Mouse (Mus musculus) gastrocnemius, postnatal 25 days (tissue): Measurements from ENCODE around the gene Rd3. TPM values are rescaled to one million over a fixed set of nuclear protein-coding genes. Genes with fewer than 3 reads are reported as not detected.

Experiments
- DNase-seq: peaks from one replicate; pipeline ENCODE4 v3.0.0; 2022
- long read RNA-seq, 2 experiments: library from polyadenylated mRNA; stranded (forward); transcript quantifications; one replicate each; pipeline ENCODE4 v2.0.0; 2021
- total RNA-seq, 2 experiments: library from RNA; stranded (reverse); gene quantifications; 1 replicate in 1 of 2; 2 replicates in 1 of 2; pipeline ENCODE4 v1.2.3; 2021

Rd3 gene
- total RNA-seq = under 1 TPM in 1 of 2 experiments, not detected in 1; 0.15 TPM
- long read RNA-seq, experiment 1 = 0 reads
- long read RNA-seq, experiment 2 = 0 reads

DNA sequence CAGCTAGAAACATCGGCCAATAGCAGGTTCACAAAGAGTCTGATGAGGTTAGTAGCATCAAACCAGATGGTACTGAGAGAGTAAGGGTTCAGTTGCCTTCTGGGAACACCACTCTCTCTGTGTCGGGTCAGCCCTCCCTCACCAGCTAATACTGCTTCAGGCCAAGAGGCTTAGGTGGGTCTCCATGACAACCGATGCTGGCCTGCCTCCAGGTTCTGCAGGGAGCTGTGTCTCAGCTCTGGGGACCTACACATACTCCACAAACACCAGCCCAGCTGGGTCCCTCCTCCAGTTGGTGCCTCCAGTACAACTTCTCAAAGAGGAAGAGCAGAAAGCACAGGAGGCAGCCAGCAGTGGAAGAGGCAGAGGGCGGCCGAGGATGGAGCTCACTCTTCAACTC lies at the start of gene Rd3:
Gene Rd3 (plus strand): TSS at position 184 of the 400 bp plus-strand sequence.
- no peak for DNase-seq

DNA sequence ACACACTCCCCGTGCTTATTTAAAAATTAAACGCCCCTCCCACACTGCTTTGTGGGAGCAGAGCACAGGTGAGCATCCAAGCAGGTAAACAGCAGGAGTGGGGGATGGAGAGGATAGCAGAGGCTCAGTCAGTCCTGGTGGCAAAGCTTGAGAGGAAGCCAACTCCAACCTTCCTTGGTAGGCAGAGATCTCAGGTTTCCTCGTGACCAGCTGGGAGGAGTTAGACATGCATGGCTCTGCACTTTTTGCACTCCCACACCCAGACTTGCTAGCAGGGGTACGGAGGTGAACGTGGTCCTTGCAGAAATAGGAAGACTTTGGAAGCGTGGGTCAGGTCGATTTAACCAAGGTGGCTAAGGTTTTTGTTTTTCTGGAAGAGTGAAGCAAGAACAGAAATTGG lies 48.8 kb upstream of the Rd3 start:
- no peak for DNase-seq

DNA sequence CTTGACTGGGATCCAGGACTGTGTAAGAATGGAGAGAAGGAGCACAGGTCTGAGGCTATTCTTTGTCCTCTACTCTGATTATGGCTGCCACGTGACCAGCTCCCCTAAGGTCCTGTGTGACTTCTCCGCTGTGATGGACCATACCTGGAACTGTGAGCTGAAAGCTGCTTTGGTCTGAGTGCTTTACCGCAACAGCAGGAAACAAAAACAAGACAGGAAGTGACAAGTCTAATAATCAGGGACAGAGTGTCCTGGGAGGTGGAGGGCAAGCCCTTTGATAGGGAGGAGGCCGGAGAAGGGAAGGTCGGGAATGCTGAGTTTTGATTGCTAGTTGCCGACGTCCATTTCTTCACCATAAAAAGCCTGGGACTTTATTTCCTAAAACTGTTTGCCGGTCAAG lies 48.1 kb upstream of the Rd3 start:
- no peak for DNase-seq

DNA sequence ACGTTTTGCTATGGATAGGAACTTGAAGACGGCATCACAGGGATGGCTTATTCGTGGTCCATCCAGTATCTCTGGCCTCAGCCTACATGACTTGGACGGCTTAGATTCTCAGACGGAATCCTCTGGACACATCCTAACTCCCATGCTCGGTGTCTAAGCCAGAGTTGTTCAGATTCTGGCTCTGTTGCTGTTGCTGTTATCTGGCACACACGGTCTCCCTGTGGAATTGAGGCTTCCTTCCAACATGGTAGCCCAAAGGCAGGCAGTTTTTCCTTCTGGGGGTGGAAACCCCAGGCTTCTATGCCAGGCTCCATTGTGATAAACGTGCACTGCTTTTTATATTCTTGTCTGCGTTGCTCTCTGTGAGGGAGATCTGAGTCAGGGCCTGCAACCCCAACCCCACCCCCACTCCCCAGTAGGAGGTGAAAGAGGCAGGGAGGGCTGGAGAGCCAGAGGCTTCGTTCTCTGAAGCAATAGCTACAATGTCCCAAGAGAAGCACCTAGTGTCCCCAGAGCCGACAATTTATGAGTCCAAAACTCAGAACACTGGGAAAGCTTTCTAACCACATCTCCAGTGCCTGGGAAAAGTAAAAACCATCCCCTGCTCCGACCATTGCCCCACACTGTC lies 47.2 kb upstream of the Rd3 start:
- DNase-seq = no peak

DNA sequence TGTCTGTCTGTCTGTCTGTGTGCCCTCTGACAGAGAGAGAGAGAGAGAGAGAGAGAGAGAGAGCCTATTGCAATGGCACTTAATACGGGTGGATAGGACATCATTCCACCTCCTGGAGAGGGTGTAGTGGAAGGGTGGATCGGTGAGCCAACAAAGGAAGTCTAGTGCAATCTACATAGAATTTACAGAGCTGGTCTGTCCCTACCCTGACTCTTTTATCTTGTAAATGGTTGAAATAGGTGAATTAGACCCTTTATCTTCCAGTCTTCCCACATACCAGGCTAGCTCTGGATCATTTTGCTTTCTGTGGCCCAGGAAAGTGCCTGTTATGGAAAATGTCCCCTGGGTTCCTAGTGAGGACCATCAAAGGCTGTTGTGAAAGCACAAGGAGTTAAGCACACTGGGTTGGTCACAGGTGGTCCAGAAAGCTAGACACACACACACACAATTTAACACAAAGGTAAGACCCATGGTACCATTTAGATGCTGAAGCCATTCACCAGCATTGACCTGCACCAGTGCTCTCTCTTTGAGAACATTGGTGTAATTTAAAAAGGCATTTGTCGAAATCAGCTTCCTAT lies 46.6 kb upstream of the Rd3 start:
- no peak for DNase-seq

DNA sequence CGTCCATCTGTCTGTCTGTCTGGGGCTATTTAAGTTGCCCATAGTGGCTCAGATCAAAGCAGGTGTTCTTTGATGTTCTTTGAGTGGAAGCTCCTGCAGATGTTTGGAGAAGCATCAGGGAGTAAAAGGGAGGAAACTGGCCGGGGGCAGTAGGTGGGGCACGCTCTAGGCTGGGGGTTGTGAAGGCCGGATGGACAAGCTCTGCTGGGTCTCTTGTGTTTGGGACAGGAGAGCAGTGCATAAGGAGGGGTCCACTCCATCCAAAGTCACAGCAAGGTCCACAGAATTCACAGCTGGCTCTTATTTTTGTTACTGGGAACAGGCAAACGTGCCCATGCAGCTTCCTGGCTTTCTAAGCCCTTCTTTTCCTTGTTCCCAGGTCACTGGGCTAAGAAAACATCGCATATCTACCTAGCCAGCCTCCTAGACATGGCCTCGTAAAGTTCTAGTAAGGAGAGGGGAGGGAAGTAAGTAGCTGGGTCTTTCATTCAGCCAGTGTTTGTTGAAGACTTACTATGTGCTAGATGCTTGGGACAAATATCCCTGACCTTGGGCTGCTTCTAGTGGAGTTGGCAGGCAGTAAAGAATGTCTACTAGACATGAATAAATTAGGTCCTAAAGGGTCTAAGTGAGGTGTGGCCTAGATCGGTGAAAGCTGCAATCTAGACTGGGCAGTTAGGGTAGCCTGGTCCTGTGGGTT lies 44.7 kb upstream of the Rd3 start:
- no peak for DNase-seq

DNA sequence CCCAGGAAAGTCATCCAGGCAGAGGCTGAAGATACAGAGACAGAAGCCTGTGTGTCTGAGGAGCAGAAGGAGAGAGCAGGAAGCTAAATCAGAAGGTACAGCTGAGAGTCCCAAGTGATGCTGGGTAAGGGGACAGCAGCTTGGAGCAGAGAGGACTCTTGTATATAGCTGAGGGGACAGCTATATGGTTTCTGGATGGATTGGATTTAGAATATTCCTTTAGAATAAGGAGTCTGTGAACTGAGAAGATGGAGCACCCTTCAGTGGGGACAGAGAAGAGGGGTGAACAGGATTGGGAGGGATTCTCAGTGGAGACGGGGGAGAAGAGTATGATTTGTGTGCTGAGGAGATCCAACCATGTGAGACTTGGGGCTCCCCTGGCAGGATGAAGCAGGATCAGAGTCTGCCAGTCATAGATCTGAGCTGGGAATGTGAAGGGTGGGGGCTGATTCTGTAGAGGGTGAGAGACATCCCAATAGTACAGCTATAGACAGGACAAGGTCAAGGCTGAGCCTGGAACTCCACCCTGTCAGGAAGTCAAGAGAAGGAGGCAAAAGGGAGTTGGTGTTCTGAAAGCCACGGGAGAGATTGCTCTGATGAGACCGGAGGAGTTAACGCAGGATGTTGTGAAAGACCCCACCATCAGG lies 44.1 kb upstream of the Rd3 start:
- DNase-seq = no peak

DNA sequence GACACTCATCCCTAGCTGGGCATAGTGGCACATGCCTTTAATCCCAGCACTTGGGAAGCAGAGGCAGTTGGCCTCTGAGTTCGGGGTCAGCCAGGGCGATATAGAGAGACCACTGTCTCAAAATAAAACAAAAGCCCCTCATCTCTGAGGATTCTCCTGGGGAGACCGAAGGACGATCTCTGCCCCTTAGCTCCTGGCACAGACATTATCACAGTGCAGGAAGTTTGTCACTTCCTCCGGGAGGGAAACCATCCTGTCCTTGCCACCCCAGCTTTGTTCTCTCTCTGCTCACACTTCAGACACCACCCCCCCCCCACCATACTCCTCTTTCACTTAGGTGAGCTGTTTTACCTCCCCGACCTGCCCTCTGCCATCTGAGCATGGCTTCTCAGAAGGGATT lies 33.5 kb upstream of the Rd3 start:
- DNase-seq = no peak

DNA sequence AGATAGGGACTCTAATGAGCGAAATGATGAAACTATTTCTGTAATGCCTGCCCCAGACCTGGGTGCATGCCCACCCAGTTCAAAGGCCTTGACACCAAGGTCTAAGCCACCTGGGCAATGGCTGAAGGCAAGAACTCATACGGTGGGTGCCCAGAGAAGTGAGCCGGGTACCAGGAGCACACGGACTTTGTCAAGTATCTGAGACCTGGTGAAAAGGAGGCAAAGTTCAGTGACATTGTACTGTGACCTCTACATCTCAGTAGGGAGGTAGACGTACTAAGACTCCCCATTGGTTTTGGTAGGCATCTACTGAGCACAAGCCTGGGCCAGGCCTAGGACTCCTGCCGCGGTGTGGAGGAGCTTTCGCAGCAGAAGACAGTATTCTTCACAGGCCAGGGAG lies 31.8 kb upstream of the Rd3 start:
- DNase-seq = no peak

DNA sequence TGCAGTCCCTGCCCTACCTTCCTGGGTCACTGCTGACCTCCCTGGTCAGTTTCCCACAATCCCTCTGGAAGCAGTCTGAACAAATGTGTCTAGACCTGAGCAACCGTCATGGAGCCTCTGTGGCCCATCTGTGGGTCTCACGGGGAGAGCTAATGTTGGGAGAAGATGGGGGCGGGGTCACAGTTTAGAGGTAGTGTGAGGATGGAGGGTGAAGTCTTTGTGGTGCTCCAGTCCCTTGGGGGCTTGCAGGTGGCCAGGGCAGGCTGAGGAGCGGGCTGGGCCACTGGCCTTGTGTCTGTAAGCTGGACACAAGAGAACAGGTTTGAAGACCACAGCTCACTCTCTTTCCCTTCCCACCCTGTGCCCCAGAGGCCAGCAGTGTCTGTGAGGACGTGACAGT lies 31.4 kb upstream of the Rd3 start:
- no peak for DNase-seq

DNA sequence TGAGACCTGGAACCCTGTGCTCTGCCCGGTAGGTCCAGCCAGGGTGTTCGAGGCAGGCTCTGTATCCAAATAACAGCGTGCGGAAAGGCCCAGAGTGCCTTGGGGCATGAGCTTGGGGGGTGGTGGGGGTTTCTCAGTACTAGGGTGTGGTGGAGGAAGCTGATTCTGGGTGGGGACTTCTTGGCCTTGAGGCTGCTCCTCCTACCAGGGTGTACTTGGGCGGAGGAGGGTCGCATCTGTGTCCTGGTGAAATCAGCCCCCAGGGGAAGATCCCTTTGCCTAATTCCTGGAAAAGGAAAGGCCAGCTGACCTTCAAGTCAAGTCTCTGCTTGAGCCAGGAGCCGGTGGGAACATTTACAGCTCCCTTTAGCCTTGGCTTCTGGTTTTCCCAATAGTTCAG lies 30.9 kb upstream of the Rd3 start:
- DNase-seq = peak; percentile 46

DNA sequence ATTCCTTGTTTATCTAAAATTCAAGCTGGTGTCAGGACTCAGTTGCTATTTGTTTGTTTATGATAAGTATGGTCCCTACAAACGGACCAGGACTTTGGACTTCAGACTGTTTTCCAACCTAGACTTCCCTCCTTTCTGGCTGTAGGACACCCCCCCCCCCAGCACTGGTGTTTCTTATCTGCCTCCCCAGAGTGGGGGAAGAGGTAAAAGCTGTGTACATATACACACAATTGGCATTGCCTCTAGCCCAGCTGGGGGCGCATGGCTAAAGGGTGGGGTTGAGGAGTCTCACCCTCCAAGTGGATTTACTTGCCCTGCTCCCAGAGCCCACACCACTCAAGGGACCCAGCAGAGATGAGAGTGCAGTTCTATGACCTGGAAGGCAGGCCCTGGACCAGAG lies 30.3 kb upstream of the Rd3 start:
- no peak for DNase-seq

DNA sequence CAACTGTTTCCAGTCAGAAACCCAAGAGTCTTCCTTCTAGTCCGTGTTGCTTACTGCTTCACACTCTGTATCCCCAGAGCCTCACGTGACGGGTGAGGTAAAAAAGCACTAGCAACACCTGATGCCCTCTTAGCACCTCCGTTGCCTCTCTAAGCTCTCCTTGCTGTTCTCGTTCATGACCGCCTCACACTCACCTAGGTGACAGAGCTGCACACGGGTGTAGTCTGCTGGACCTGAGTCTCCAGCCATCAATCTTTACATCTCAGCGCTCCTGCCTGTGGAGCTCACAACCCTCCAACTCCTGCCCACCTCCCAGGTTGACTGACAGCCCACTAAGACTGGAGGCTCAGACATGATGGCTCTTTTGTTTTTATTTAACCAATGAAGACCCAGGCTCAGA lies 29.4 kb upstream of the Rd3 start:
- no peak for DNase-seq

DNA sequence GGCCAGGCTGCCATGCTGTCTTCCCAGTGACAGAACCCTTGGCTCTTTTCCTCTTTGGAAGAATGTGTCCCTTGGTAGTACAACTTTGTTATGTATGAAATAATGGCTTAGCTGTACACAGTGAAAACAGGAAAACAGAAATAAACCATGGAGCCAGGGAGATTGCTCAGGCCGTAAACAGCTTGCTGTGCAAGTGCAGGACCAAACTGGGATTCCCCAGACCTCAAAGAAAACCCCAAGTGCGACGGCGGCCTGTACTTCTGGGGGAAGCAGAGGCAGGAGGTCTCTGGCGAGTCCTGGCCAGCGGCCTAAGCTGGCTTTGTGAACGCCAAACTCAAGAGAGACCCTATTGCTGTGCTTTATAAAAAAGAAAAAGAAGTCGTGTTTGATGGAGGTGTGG lies 28.6 kb upstream of the Rd3 start:
- DNase-seq = no peak

DNA sequence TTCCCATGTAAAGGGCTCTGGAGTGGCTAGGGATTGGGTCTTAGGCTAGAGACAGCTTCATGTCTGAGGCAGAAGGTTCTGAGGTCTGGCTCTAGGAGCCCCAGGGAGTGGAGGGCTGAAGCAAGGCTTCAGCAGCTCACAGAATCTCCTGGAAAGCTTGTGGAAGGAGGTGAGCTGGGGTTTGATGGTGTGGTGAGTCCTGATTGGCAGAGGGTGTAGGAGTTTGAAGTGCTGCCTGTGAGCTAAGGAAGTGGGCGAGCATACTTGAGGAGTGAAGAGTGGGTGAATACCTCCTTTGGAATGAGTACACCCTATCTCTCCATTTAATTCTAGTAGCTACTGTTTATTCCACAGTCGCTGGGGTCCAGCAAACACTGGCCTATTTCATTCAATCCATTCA lies 26.6 kb upstream of the Rd3 start:
- no peak for DNase-seq

DNA sequence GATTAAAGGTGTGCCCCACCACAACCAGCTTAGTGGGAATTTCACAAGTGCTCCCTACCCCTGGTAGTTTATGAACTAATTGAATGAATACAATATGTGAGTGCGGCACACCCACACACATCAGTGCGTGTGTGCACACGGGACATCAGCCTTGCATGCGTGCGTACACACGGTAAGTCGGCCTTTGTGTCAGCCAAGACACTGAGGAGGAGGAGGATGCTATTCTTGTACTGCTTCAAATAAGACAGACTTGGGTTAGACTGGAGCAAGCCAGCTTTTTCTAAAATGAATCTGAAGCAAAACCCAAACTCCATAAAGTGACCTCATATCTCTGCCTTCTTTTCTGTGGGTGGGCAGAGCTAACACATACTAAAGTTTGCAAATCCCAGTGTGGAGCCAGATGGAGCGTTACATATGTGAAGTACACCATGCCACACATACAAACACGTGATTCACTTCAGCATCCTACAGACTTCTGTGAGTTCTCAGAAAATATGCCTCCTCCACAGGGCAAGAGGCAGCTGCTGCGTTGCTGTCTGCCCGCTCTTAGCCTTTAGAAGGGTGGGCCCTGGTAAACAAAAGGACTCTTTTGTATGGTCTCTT lies 24.3 kb upstream of the Rd3 start:
- no peak for DNase-seq

DNA sequence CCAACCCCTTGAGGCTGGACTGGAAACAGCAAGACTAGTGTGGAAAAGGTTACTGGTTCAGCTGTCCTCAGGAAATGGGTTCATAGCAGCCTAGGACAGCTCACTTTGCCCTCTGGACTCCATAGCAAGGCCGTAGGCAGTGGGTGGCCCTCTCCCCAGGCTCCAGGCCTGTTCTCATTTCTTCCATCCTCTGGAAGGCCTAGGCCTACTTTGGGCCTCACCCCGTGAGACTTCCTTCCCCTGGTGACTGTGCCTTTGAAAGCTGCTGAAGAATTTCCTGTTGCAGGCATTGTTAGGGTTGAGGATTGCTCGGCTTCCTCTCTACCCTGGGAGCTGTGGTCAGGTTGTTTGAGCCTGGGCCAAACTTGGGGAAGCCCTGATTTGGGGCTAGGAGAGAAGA lies 22.1 kb upstream of the Rd3 start:
- DNase-seq = peak; percentile 33

DNA sequence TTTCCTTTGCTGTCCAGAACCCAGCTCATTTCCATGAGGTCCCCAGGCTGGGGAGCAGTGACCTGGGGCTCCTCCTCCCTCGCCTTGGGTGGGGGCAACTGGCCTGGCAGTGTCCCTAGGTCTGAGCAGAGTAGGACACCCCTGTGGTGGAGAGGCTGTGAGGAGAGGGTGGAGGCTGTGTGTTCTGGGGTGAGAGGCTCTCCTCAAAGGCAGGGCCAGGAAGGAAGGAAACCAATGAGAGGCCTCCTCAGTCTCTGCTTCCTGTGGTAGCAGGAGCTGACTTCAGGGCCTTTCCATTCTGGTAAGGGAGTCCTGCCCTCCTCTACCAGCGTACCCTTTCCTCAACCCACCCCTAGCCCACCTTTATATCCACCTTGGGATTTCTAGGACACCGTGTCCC lies 20.9 kb upstream of the Rd3 start:
- peak; percentile 30 for DNase-seq

DNA sequence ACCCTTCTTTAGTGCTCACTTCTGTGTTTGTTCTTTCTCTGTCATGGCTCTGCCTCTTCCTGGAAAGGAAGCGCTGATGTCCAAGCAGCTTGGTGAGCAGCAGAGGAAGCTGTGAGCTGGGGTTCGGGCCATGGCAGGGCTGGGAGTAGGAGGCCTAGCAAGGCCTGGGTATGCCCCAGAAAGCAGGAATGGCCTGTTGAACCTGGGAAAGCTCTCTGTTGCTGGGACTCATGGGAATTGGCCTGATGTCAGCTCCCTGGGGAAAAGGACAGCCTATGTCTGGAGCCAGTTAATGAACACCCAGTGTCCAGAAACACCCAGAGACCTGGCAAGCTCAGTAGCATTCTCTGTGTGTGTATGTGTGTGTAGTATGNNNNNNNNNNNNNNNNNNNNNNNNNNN lies 20.3 kb upstream of the Rd3 start:
- no peak for DNase-seq

DNA sequence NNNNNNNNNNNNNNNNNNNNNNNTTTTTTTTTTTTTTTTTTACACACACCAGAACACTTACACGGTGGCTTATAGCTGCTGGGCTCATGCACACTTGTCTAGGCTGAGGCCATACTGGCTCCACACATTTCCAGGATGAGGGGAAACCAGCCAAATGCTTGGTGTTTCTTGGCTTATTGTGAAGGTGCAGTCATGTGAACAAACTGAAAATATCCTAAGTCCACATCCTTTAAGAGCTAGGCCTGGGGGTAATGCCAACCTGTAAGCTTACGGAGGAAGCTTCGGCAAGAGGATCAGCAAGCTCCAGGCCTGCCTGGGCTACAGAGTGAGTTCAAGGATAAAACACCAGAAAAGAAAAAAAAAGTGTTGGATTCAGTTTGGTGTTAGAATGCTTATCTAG lies 19.8 kb upstream of the Rd3 start:
- no peak for DNase-seq

DNA sequence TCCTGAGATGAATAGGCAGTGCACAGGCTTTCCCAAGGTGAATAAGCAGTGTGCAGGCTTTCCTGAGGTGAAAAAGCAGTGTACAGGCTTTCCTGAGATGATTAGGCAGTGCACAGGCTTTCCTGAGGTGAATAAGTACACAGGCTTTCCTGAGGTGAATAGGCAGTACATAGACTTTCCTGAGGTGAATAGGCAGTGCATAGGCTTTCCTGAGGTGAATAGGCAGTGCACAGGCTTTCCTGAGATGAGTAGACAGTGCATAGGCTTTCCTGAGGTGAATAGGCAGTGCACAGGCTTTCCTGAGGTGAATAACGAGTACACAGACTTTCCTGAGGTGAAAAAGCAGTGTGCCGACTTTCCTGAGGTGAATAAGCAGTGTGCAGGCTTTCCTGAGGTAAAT lies 16.2 kb upstream of the Rd3 start:
- no peak for DNase-seq

DNA sequence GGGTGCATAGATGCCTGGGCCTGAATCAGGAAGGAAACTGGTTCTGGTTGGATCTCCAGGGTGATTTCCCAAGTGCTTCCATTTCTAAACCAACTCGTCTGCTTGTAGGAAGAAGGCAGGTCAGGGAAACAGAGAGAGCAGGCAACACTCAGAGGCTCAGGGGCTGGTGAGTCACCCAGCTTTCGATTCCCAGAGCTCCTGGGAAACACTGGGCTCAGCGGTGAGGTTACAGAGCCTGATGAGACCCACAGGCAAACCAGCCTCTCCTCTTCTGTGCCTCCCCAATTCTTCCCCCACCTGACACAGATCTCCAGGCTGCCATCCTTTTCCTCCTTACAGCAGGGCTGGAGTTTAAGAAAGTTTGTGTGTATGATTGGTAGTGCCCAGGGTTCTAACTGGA lies 13.8 kb upstream of the Rd3 start:
- DNase-seq = no peak
